Mouse (Mus musculus) midbrain, embryonic 16.5 days (tissue): ENCODE measurements around the gene Clptm1. TPM values are rescaled to one million over a fixed set of nuclear protein-coding genes. Genes with fewer than 3 reads are reported as not detected.

Experiments used
- ATAC-seq: fragments of 200-750 bp; cut with Nextera tagmentation; 2 replicates; pipeline ENCODE4 v1.8.0; 2017; ENCODE audit warnings: moderate TSS enrichment
- H3K27ac ChIP-seq: fragments of 300-500 bp; sonication (generic); 2 replicates; pipeline ENCODE4 v1.5.1; 2014; ENCODE audit warnings: mild to moderate bottlenecking, low read length, mixed read lengths
- H3K27me3 ChIP-seq: fragments of 300-500 bp; sonication (generic); 2 replicates; pipeline ENCODE4 v1.6.1; 2014; ENCODE audit warnings: low read depth, low read length, mixed read lengths; ENCODE audit not compliant: control insufficient read depth, insufficient read depth
- H3K36me3 ChIP-seq: fragments of 300-500 bp; sonication (generic); 2 replicates; pipeline ENCODE4 v1.6.1; 2014; ENCODE audit warnings: mild to moderate bottlenecking, low read length, moderate library complexity, mixed read lengths; ENCODE audit not compliant: control insufficient read depth, insufficient read depth
- H3K4me1 ChIP-seq: fragments of 300-500 bp; sonication (generic); 2 replicates; pipeline ENCODE4 v1.6.1; 2014; ENCODE audit warnings: mild to moderate bottlenecking, low read length, mixed read lengths; ENCODE audit not compliant: control insufficient read depth, insufficient read depth
- H3K4me2 ChIP-seq: fragments of 300-500 bp; sonication (generic); 2 replicates; pipeline ENCODE4 v1.6.1; 2014; ENCODE audit warnings: mild to moderate bottlenecking, low read length, mixed read lengths
- H3K4me3 ChIP-seq: fragments of 300-500 bp; sonication (generic); 2 replicates; pipeline ENCODE4 v1.5.1; 2014; ENCODE audit warnings: low read depth, mild to moderate bottlenecking, low read length, moderate library complexity, mixed read lengths
- H3K9ac ChIP-seq: fragments of 300-500 bp; sonication (generic); 2 replicates; pipeline ENCODE4 v1.6.1; 2014; ENCODE audit warnings: low read depth, low read length, mixed read lengths
- H3K9me3 ChIP-seq: fragments of 300-500 bp; sonication (generic); replicated peaks from 2 replicates; pipeline ENCODE4 v1.6.1; 2014; ENCODE audit warnings: mild to moderate bottlenecking, low read length, mixed read lengths; ENCODE audit not compliant: control insufficient read depth, poor library complexity, severe bottlenecking
- WGBS: fragments of 180-500 bp; shearing (Covaris S2); extraction: QIAGEN DNeasy Blood & Tissue Kit; methylation state at CpG from one replicate; pipeline ENCODE4 v1.1.7; 2014; 5-methylcytosine and 5-hydroxymethylcytosine counted together
- polyA plus RNA-seq: library from polyadenylated mRNA; unstranded; fragments of >200 nt; fragmentation: Nextera tagmentation; extraction: Ambion mirVana; gene quantifications from 2 replicates; pipeline ENCODE4 v1.2.1, GENCODE M21; 2015

Clptm1 gene
- polyA plus RNA-seq, 1 experiment from 2014 or later, result 120 TPM

- no peak overlapping the region for H3K4me2 ChIP-seq
- H3K36me3 ChIP-seq, result peaks cover 26% of the 10 kb centered on the region
- no peaks in the 10 kb centered on the region for H3K27me3 ChIP-seq
- no peak overlapping the region for H3K4me3 ChIP-seq
- no peak for ATAC-seq
- no peak overlapping the region for H3K27ac ChIP-seq
- no peak overlapping the region for H3K9ac ChIP-seq
- no peaks in the 10 kb centered on the region for H3K9me3 ChIP-seq
- WGBS, result 98% methylated on average over 2 of the region's 2 CpGs
- no peaks in the 10 kb centered on the region for H3K4me1 ChIP-seq
Measured at GRCm38 (mm10) chr7:19652614-19653013, 12.2 kb downstream of the Clptm1 start.

GRCm38 (mm10) chr7:19651063-19651786, 13.6 kb downstream of the Clptm1 start:
- 89% methylated on average over 6 of the region's 6 CpGs for WGBS
- no peak overlapping the region for H3K27ac ChIP-seq
- H3K27me3 ChIP-seq, result no peaks in the 10 kb centered on the region
- H3K36me3 ChIP-seq, result peaks cover 31% of the 10 kb centered on the region
- H3K4me3 ChIP-seq, result no peak overlapping the region
- no peaks in the 10 kb centered on the region for H3K4me1 ChIP-seq
- no peak for ATAC-seq
- no peak overlapping the region for H3K9ac ChIP-seq
- H3K4me2 ChIP-seq, result no peak overlapping the region
- H3K9me3 ChIP-seq, result no peaks in the 10 kb centered on the region

- no peak overlapping the region for H3K4me3 ChIP-seq
- H3K9me3 ChIP-seq, result no peaks in the 10 kb centered on the region
- peaks cover 61% of the 10 kb centered on the region for H3K36me3 ChIP-seq
- H3K9ac ChIP-seq, result no peak overlapping the region
- H3K4me2 ChIP-seq, result no peak overlapping the region
- no peak for ATAC-seq
- no peak overlapping the region for H3K27ac ChIP-seq
- H3K27me3 ChIP-seq, result no peaks in the 10 kb centered on the region
- no peaks in the 10 kb centered on the region for H3K4me1 ChIP-seq
- WGBS, result 94% methylated on average over 4 of the region's 4 CpGs
Measured at GRCm38 (mm10) chr7:19641223-19641622, 23.6 kb downstream of the Clptm1 start.

GRCm38 (mm10) chr7:19635074-19635827, 29.6 kb downstream of the Clptm1 start:
- Histone ChIP-seq H3K4me3 (no peak overlapping the region), H3K27ac (no peak overlapping the region), H3K27me3 (no peaks in the 10 kb centered on the region), H3K4me2 (no peak overlapping the region), H3K9ac (no peak overlapping the region), H3K36me3 (peaks cover 40% of the 10 kb centered on the region), H3K4me1 (no peaks in the 10 kb centered on the region), H3K9me3 (no peaks in the 10 kb centered on the region)
- ATAC-seq, result no peak
- 90% methylated on average over 11 of the region's 11 CpGs for WGBS

- no peak overlapping the region for H3K27ac ChIP-seq
- no peaks in the 10 kb centered on the region for H3K27me3 ChIP-seq
- no peak overlapping the region for H3K9ac ChIP-seq
- H3K4me3 ChIP-seq, result no peak overlapping the region
- no peak overlapping the region for H3K4me2 ChIP-seq
- no peak for ATAC-seq
- H3K9me3 ChIP-seq, result no peaks in the 10 kb centered on the region
- WGBS, result 97% methylated on average over 2 of the region's 2 CpGs
- H3K4me1 ChIP-seq, result peaks cover 2% of the 10 kb centered on the region; the same call in 1 of the 2 replicates
- H3K36me3 ChIP-seq, result peaks cover 38% of the 10 kb centered on the region
Measured at GRCm38 (mm10) chr7:19634591-19634990, 30.2 kb downstream of the Clptm1 start.

- H3K4me2 ChIP-seq, result no peak overlapping the region
- peaks cover 32% of the 10 kb centered on the region for H3K36me3 ChIP-seq
- no peaks in the 10 kb centered on the region for H3K27me3 ChIP-seq
- no peak overlapping the region for H3K4me3 ChIP-seq
- H3K4me1 ChIP-seq, result peaks cover 4% of the 10 kb centered on the region; the same call in 1 of the 2 replicates
- 94% methylated on average over 15 of the region's 15 CpGs for WGBS
- H3K9ac ChIP-seq, result no peak overlapping the region
- no peaks in the 10 kb centered on the region for H3K9me3 ChIP-seq
- no peak for ATAC-seq
- H3K27ac ChIP-seq, result no peak overlapping the region
Measured at GRCm38 (mm10) chr7:19633855-19634254, 31.0 kb downstream of the Clptm1 start.

GRCm38 (mm10) chr7:19633197-19633596, 31.6 kb downstream of the Clptm1 start:
- H3K4me1 ChIP-seq, result peaks cover 5% of the 10 kb centered on the region; the same call in 1 of the 2 replicates
- H3K4me2 ChIP-seq, result no peak overlapping the region
- no peaks in the 10 kb centered on the region for H3K9me3 ChIP-seq
- 95% methylated on average over 17 of the region's 17 CpGs for WGBS
- peaks cover 26% of the 10 kb centered on the region for H3K36me3 ChIP-seq
- no peak overlapping the region for H3K27ac ChIP-seq
- H3K4me3 ChIP-seq, result no peak overlapping the region
- ATAC-seq, result no peak
- no peak overlapping the region for H3K9ac ChIP-seq
- H3K27me3 ChIP-seq, result no peaks in the 10 kb centered on the region

GRCm38 (mm10) chr7:19632720-19633119, 32.1 kb downstream of the Clptm1 start:
- no peak overlapping the region for H3K4me3 ChIP-seq
- H3K36me3 ChIP-seq, result peaks cover 24% of the 10 kb centered on the region
- no peak for ATAC-seq
- H3K27me3 ChIP-seq, result no peaks in the 10 kb centered on the region
- no peak overlapping the region for H3K9ac ChIP-seq
- H3K4me1 ChIP-seq, result peaks cover 9% of the 10 kb centered on the region; the same call in 1 of the 2 replicates
- no peak overlapping the region for H3K4me2 ChIP-seq
- H3K27ac ChIP-seq, result no peak overlapping the region
- H3K9me3 ChIP-seq, result no peaks in the 10 kb centered on the region

- H3K9ac ChIP-seq, result no peak overlapping the region
- H3K27ac ChIP-seq, result no peak overlapping the region
- H3K4me1 ChIP-seq, result peaks cover 9% of the 10 kb centered on the region; the same call in 1 of the 2 replicates
- no peak overlapping the region for H3K4me2 ChIP-seq
- H3K9me3 ChIP-seq, result no peaks in the 10 kb centered on the region
- H3K27me3 ChIP-seq, result no peaks in the 10 kb centered on the region
- ATAC-seq, result no peak
- H3K4me3 ChIP-seq, result no peak overlapping the region
- peaks cover 24% of the 10 kb centered on the region for H3K36me3 ChIP-seq
Measured at GRCm38 (mm10) chr7:19632275-19632674, 32.6 kb downstream of the Clptm1 start.
